ENCODE assay signal across 9 mouse cellular contexts in the genomic region with DNA sequence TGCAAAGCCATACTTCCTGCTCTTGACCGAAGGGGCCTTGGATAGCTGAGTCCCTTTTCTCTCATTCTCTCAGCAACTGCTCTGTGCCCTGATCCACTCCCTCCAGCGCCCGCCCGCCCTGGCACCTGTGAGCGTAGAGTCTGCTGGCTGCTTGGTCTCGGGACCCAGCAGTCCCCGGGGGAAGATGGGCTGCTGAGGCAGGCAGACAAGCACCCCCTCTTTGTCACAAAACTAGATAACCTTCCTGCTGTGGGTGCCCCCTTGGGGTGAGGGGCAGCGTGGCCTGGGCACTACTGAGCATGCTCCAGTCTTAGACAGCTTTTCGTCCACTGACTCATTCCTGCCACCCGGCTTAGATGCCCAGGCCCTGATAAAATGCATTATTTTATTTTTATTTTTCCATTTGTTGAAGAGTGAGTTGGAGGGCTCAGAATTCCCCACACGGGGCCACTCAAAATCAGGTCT. TPM values are rescaled to one million over a fixed set of nuclear protein-coding genes. Genes with fewer than 3 reads are reported as not detected.
DNase-seq lines count a peak whose midpoint lies in the region; ATAC-seq and TF ChIP-seq lines count a peak whose summit lies in the region.
"Had no signal": no experiment of that assay in that cellular context is flagged by ENCODE, and none has a peak within 500 bp of the region (broad histone marks: within the 10 kb centered on the region; RNA-seq: fewer than 3 reads in every experiment).

No protein-coding gene starts in this region.

- H3K9ac ChIP-seq in lung, embryonic 15.5 days = no peak overlapping the region
- H3K9ac ChIP-seq in forebrain, embryonic 12.5 days = no peak overlapping the region
- no peak overlapping the region for H3K9ac ChIP-seq in limb, embryonic 13.5 days
- H3K9ac ChIP-seq: liver, embryonic 14.5 days had no signal

- no peak overlapping the region for H3K4me3 ChIP-seq in lung, embryonic 15.5 days
- no peak overlapping the region for H3K4me3 ChIP-seq in lung, adult 2 months (replicated peaks; ENCODE audit: extremely low read depth, low read depth, low read length)
- no peak overlapping the region for H3K4me3 ChIP-seq in forebrain, embryonic 12.5 days (replicated peaks)
- H3K4me3 ChIP-seq in limb, embryonic 13.5 days = no peak overlapping the region

- WGBS in lung, embryonic 15.5 days = 76% methylated on average over 11 of the region's 11 CpGs
- 81% methylated on average over 11 of the region's 11 CpGs for WGBS in lung, adult 2 months
- WGBS in forebrain, embryonic 12.5 days = 81% methylated on average over 11 of the region's 11 CpGs
- WGBS in limb, embryonic 13.5 days = 74% methylated on average over 11 of the region's 11 CpGs

- H3K4me2 ChIP-seq in lung, embryonic 15.5 days = no peak overlapping the region
- H3K4me2 ChIP-seq in forebrain, embryonic 12.5 days = peak overlapping the region; percentile 1; the same call in 1 of the 2 replicates
- H3K4me2 ChIP-seq in limb, embryonic 13.5 days (replicated peaks) = no peak overlapping the region; the same call in 1 of the 2 replicates

- TF ChIP-seq CTCF in lung, adult 2 months (IDR thresholded peaks at IDR 0.05; ENCODE audit: insufficient read depth, low read length) = no peak

- no peak for DNase-seq in lung, adult 2 months
- DNase-seq in testis, postnatal 10 days (ENCODE audit: low spot score) = no peak
- DNase-seq in thymus, postnatal 10 days (ENCODE audit: low spot score in 2 of 2) = no peak
- DNase-seq in urinary bladder, postnatal 36 days (ENCODE audit: low spot score in 2 of 2) = no peak
- DNase-seq: kidney, adult 11 months had no signal

- no peak for ATAC-seq in lung, embryonic 15.5 days (ENCODE audit: borderline replicate concordance, extremely low read depth, low FRiP score, low TSS enrichment)
- ATAC-seq in forebrain, embryonic 12.5 days (ENCODE audit: low FRiP score) = no peak
- ATAC-seq in limb, embryonic 13.5 days (ENCODE audit: low FRiP score, low read depth) = no peak

- no peak for TF ChIP-seq POLR2A in lung, adult 2 months (IDR thresholded peaks at IDR 0.05; ENCODE audit: borderline replicate concordance, extremely low read depth, low read depth, low read length)

- H3K27ac ChIP-seq in lung, embryonic 15.5 days = 0 out of 2 replicates have a peak overlapping the region, but pooled peaks have one; percentile 15
- peak overlapping the region; percentile 61 for H3K27ac ChIP-seq in forebrain, embryonic 12.5 days
- peak overlapping the region; percentile 39; the same call in 1 of the 2 replicates for H3K27ac ChIP-seq in limb, embryonic 13.5 days
- H3K27ac ChIP-seq: liver, embryonic 14.5 days had no signal

- H3K27me3 ChIP-seq in lung, embryonic 15.5 days = no peaks in the 10 kb centered on the region
- H3K27me3 ChIP-seq in forebrain, embryonic 12.5 days = no peaks in the 10 kb centered on the region
- H3K27me3 ChIP-seq in limb, embryonic 13.5 days = no peaks in the 10 kb centered on the region

- H3K4me1 ChIP-seq in lung, embryonic 15.5 days = peaks cover 55% of the 10 kb centered on the region
- peaks cover 5% of the 10 kb centered on the region; the same call in 1 of the 2 replicates for H3K4me1 ChIP-seq in lung, adult 2 months (ENCODE audit: control insufficient read depth, insufficient read depth, low read length)
- peaks cover 39% of the 10 kb centered on the region for H3K4me1 ChIP-seq in forebrain, embryonic 12.5 days
- H3K4me1 ChIP-seq in limb, embryonic 13.5 days = peaks cover 54% of the 10 kb centered on the region

- H3K36me3 ChIP-seq in lung, embryonic 15.5 days = no peaks in the 10 kb centered on the region
- H3K36me3 ChIP-seq in forebrain, embryonic 12.5 days (replicated peaks) = no peaks in the 10 kb centered on the region
- H3K36me3 ChIP-seq in limb, embryonic 13.5 days = no peaks in the 10 kb centered on the region

- H3K9me3 ChIP-seq in lung, embryonic 15.5 days = no peaks in the 10 kb centered on the region
- no peaks in the 10 kb centered on the region for H3K9me3 ChIP-seq in forebrain, embryonic 12.5 days
- H3K9me3 ChIP-seq in limb, embryonic 13.5 days = no peaks in the 10 kb centered on the region

RNA-seq across cellular contexts. Expression of a gene that starts 48.3 kb away (rescaled TPM):
- polyA plus RNA-seq in lung, embryonic 15.5 days (2015; fragmentation: Nextera tagmentation; extraction: Ambion mirVana) = not detected in 2 replicates
- not detected in 2 replicates for polyA plus RNA-seq in lung, adult 2 months (2012; rRNA removed)
- not detected in 2 replicates for polyA plus RNA-seq in forebrain, embryonic 12.5 days (2016; fragmentation: Nextera tagmentation; extraction: Ambion mirVana)
- polyA plus RNA-seq in limb, embryonic 13.5 days (2015; fragmentation: Nextera tagmentation; extraction: Ambion mirVana) = not detected in 2 replicates
- polyA plus RNA-seq: liver, embryonic 14.5 days had no signal
